8 mouse cellular contexts compared by ENCODE assay signal in genomic region chr8:70351035-70351999, GRCm38 (mm10). TPM values are rescaled to one million over a fixed set of nuclear protein-coding genes. Genes with fewer than 3 reads are reported as not detected.
A peak's percentile ranks its signal among the peaks of the same experiment; 100 is the strongest.
DNase-seq lines count a peak whose midpoint lies in the region; ATAC-seq and TF ChIP-seq lines count a peak whose summit lies in the region.

No protein-coding gene starts in this region.

- WGBS in lung, adult 2 months = 34% methylated on average over 15 of the region's 15 CpGs
- 58% methylated on average over 15 of the region's 15 CpGs for WGBS in forebrain, embryonic 12.5 days
- WGBS in liver, embryonic 12.5 days (ENCODE audit: insufficient replicate concordance) = 39% methylated on average over 15 of the region's 15 CpGs

- no peaks in the 10 kb centered on the region for H3K27me3 ChIP-seq in forebrain, embryonic 12.5 days
- no peaks in the 10 kb centered on the region for H3K27me3 ChIP-seq in liver, embryonic 12.5 days (replicated peaks)

- H3K27ac ChIP-seq in forebrain, embryonic 12.5 days = no peak overlapping the region
- H3K27ac ChIP-seq in liver, embryonic 12.5 days = peak overlapping the region; percentile 96

- DNase-seq in lung, adult 2 months = no peak
- no peak for DNase-seq in lung, postnatal 14 days
- DNase-seq in brain, adult 2 months (ENCODE audit: low read depth, low spot score) = peak; percentile 85
- no peak for DNase-seq in spleen, adult 18-20 months
- DNase-seq in retina, postnatal 1 day = no peak

- peaks cover 26% of the 10 kb centered on the region for H3K36me3 ChIP-seq in forebrain, embryonic 12.5 days (replicated peaks)
- H3K36me3 ChIP-seq in liver, embryonic 12.5 days = peaks cover 50% of the 10 kb centered on the region

- no peaks in the 10 kb centered on the region for H3K9me3 ChIP-seq in forebrain, embryonic 12.5 days
- H3K9me3 ChIP-seq in liver, embryonic 12.5 days (replicated peaks) = no peaks in the 10 kb centered on the region

- H3K4me3 ChIP-seq in lung, adult 2 months (replicated peaks; ENCODE audit: extremely low read depth, low read depth, low read length) = peak overlapping the region; percentile 88
- peak overlapping the region; percentile 100 for H3K4me3 ChIP-seq in forebrain, embryonic 12.5 days (replicated peaks)
- peak overlapping the region; percentile 95 for H3K4me3 ChIP-seq in liver, embryonic 12.5 days

- peak overlapping the region; percentile 99 for H3K4me2 ChIP-seq in forebrain, embryonic 12.5 days
- H3K4me2 ChIP-seq in liver, embryonic 12.5 days = peak overlapping the region; percentile 96

- TF ChIP-seq CTCF in lung, adult 2 months (IDR thresholded peaks at IDR 0.05; ENCODE audit: insufficient read depth, low read length) = no peak

- H3K4me1 ChIP-seq in lung, adult 2 months (ENCODE audit: control insufficient read depth, insufficient read depth, low read length) = peaks cover 27% of the 10 kb centered on the region
- peaks cover 46% of the 10 kb centered on the region for H3K4me1 ChIP-seq in forebrain, embryonic 12.5 days
- peaks cover 89% of the 10 kb centered on the region for H3K4me1 ChIP-seq in liver, embryonic 12.5 days

- TF ChIP-seq POLR2A in lung, adult 2 months (IDR thresholded peaks at IDR 0.05; ENCODE audit: borderline replicate concordance, extremely low read depth, low read depth, low read length) = no peak

- peak overlapping the region; percentile 99 for H3K9ac ChIP-seq in forebrain, embryonic 12.5 days
- peak overlapping the region; percentile 98 for H3K9ac ChIP-seq in liver, embryonic 12.5 days

- ATAC-seq in forebrain, embryonic 12.5 days (ENCODE audit: low FRiP score) = no peak
- ATAC-seq in liver, embryonic 12.5 days = no peak
- ATAC-seq in inflammation-experienced regulatory T-cells, adult 6 months = no peak

RNA-seq across cellular contexts. Expression of gene Upf1, which starts 1.8 kb away (rescaled TPM):
- polyA plus RNA-seq in lung, adult 2 months (2012; rRNA removed) = 35.8 and 36.7 TPM in 2 replicates
- 26.9 and 29.5 TPM in 2 replicates for polyA plus RNA-seq in forebrain, embryonic 12.5 days (2016; fragmentation: Nextera tagmentation; extraction: Ambion mirVana)
- 30.4 and 30.5 TPM in 2 replicates for polyA plus RNA-seq in liver, embryonic 12.5 days (2016; fragmentation: Nextera tagmentation; extraction: Ambion mirVana)
- polyA plus RNA-seq in inflammation-experienced regulatory T-cells, adult 6 months (2017; shearing (Covaris generic)) = 10 to 100 TPM; 13.6 to 17.4 (median 14.2) TPM

RNA-seq across cellular contexts. Expression of gene Gdf1, which starts 21.7 kb away (rescaled TPM):
- polyA plus RNA-seq in lung, adult 2 months (2012; rRNA removed) = 1.1 and 1.5 TPM in 2 replicates
- 1.8 and 4.2 TPM in 2 replicates for polyA plus RNA-seq in forebrain, embryonic 12.5 days (2016; fragmentation: Nextera tagmentation; extraction: Ambion mirVana)
- 1.0 and 1.5 TPM in 2 replicates for polyA plus RNA-seq in liver, embryonic 12.5 days (2016; fragmentation: Nextera tagmentation; extraction: Ambion mirVana)
- polyA plus RNA-seq in inflammation-experienced regulatory T-cells, adult 6 months (2017; shearing (Covaris generic)) = under 1 TPM in 2 of 3 experiments, not detected in 1; 0.41 to 0.55 TPM

RNA-seq across cellular contexts. Expression of gene Comp, which starts 22.0 kb away (rescaled TPM):
- 0.51 and 1.3 TPM in 2 replicates for polyA plus RNA-seq in lung, adult 2 months (2012; rRNA removed)
- polyA plus RNA-seq in forebrain, embryonic 12.5 days (2016; fragmentation: Nextera tagmentation; extraction: Ambion mirVana) = 0.08 and 0.34 TPM in 2 replicates
- polyA plus RNA-seq in liver, embryonic 12.5 days (2016; fragmentation: Nextera tagmentation; extraction: Ambion mirVana) = 0.27 and 0.63 TPM in 2 replicates
- under 1 TPM in 2 of 3 experiments, not detected in 1; 0.24 to 0.40 TPM for polyA plus RNA-seq in inflammation-experienced regulatory T-cells, adult 6 months (2017; shearing (Covaris generic))

RNA-seq across cellular contexts. Expression of gene Cers1, which starts 35.7 kb away (rescaled TPM):
- 2.7 TPM in 2 replicates for polyA plus RNA-seq in lung, adult 2 months (2012; rRNA removed)
- 14.9 and 16.2 TPM in 2 replicates for polyA plus RNA-seq in forebrain, embryonic 12.5 days (2016; fragmentation: Nextera tagmentation; extraction: Ambion mirVana)
- polyA plus RNA-seq in liver, embryonic 12.5 days (2016; fragmentation: Nextera tagmentation; extraction: Ambion mirVana) = 0.45 and 0.63 TPM in 2 replicates
- polyA plus RNA-seq in inflammation-experienced regulatory T-cells, adult 6 months (2017; shearing (Covaris generic)) = not detected

RNA-seq across cellular contexts. Expression of gene Cope, which starts 49.0 kb away (rescaled TPM):
- 308 and 342 TPM in 2 replicates for polyA plus RNA-seq in lung, adult 2 months (2012; rRNA removed)
- 217 and 229 TPM in 2 replicates for polyA plus RNA-seq in forebrain, embryonic 12.5 days (2016; fragmentation: Nextera tagmentation; extraction: Ambion mirVana)
- polyA plus RNA-seq in liver, embryonic 12.5 days (2016; fragmentation: Nextera tagmentation; extraction: Ambion mirVana) = 205 and 212 TPM in 2 replicates
- polyA plus RNA-seq in inflammation-experienced regulatory T-cells, adult 6 months (2017; shearing (Covaris generic)) = 100 to 1,000 TPM; 303 to 304 (median 304) TPM
